ENCODE assay signal across 8 mouse cellular contexts in the genomic region with DNA sequence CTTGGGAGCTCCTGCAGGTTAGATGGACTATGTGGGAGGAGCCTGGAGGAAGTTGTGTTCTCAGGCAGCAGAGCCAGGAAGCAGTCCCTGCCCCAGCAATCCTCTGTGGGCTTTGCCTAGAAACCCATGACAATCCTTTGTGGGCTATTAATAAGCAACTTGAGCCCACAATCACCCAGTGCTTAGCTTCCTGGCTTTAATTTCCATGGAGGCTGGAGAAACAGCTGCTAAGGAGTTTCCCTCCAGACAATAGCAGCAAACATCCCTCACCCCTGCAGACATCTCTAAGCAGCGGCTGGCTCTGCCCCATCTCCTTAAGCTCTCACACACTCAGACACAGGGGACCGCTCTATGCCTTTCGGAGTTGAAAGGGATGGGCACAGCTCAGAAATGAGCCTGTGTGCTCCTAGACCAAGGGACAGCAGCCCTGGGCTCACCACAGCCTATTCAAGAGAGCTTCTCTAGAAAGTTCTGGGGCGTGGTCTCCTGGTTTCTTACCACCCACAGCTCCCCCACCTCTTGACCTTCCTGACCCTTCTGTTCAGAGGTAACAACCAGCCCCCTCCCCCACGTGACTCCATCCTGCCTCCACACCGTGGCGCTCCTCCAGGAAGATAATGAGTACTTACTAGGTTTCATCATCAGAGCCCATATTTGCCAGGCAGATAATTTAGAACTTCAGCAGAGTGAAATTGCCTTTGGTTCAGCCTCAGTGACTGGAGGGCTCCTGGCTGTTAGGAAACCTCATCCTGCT.
DNase-seq lines count a peak whose midpoint lies in the region; ATAC-seq and TF ChIP-seq lines count a peak whose summit lies in the region.

No protein-coding gene starts in this region.

- H3K9ac ChIP-seq in lung, embryonic 16.5 days (ENCODE audit: low read length), result no peak overlapping the region
- no peak overlapping the region for H3K9ac ChIP-seq in embryonic facial prominence, embryonic 12.5 days
- H3K9ac ChIP-seq in hindbrain, postnatal 0 days (replicated peaks; ENCODE audit: low read length), result no peak overlapping the region

- H3K27me3 ChIP-seq in lung, embryonic 16.5 days (ENCODE audit: control insufficient read depth, insufficient read depth, low read depth, low read length), result no peaks in the 10 kb centered on the region; the same call in 1 of the 2 replicates
- no peaks in the 10 kb centered on the region; the same call in 1 of the 2 replicates for H3K27me3 ChIP-seq in embryonic facial prominence, embryonic 12.5 days
- no peaks in the 10 kb centered on the region for H3K27me3 ChIP-seq in hindbrain, postnatal 0 days (ENCODE audit: insufficient read depth, low read length)
- H3K27me3 ChIP-seq in cerebellum, adult 2 months (ENCODE audit: control insufficient read depth, insufficient read depth, low read length), result no peaks in the 10 kb centered on the region

- no peak for TF ChIP-seq POLR2A in cerebellum, adult 2 months (IDR thresholded peaks at IDR 0.05; ENCODE audit: borderline replicate concordance, insufficient read depth, low read length)

- WGBS in lung, embryonic 16.5 days, result 19% methylated on average over 7 of the region's 7 CpGs
- WGBS in embryonic facial prominence, embryonic 12.5 days, result 5% methylated on average over 7 of the region's 7 CpGs
- 13% methylated on average over 7 of the region's 7 CpGs for WGBS in hindbrain, postnatal 0 days
- 50% methylated on average over 7 of the region's 7 CpGs for WGBS in cerebellum, adult 2 months

- DNase-seq in lung, postnatal 4 days, result no peak
- DNase-seq in hindbrain, postnatal 0 days (ENCODE audit: low spot score), result peak; percentile 35
- peak; percentile 49 for DNase-seq in retina, postnatal 1 day
- DNase-seq in layer of hippocampus, adult 2 months (ENCODE audit: low spot score in 2 of 2), result no peak
- DNase-seq in cerebellum, adult 2 months, result no peak
- DNase-seq in frontal cortex, postnatal 36 days (ENCODE audit: low spot score in 2 of 2), result no peak

- no peak overlapping the region for H3K4me2 ChIP-seq in lung, embryonic 16.5 days (ENCODE audit: low read depth, low read length)
- no peak overlapping the region for H3K4me2 ChIP-seq in embryonic facial prominence, embryonic 12.5 days (replicated peaks)
- no peak overlapping the region for H3K4me2 ChIP-seq in hindbrain, postnatal 0 days (ENCODE audit: low read depth, low read length)

- H3K4me1 ChIP-seq in lung, embryonic 16.5 days (replicated peaks; ENCODE audit: control insufficient read depth, insufficient read depth, low read length), result peaks cover 12% of the 10 kb centered on the region; the same call in 1 of the 2 replicates
- peaks cover 49% of the 10 kb centered on the region for H3K4me1 ChIP-seq in embryonic facial prominence, embryonic 12.5 days
- peaks cover 7% of the 10 kb centered on the region; the same call in 1 of the 2 replicates for H3K4me1 ChIP-seq in hindbrain, postnatal 0 days (ENCODE audit: insufficient read depth, low read length)
- H3K4me1 ChIP-seq in cerebellum, adult 2 months (ENCODE audit: control insufficient read depth, insufficient read depth, low read length), result no peaks in the 10 kb centered on the region

- TF ChIP-seq CTCF in hindbrain, postnatal 0 days (IDR thresholded peaks at IDR 0.05; ENCODE audit: low read depth), result no peak
- TF ChIP-seq CTCF in layer of hippocampus, adult 2 months (conservative IDR thresholded peaks at IDR 0.05), result no peak
- no peak for TF ChIP-seq CTCF in cerebellum, adult 2 months (IDR thresholded peaks at IDR 0.05; ENCODE audit: borderline replicate concordance, insufficient read depth, low read depth, low read length)

- no peak overlapping the region for H3K4me3 ChIP-seq in lung, embryonic 16.5 days (ENCODE audit: low read length)
- no peak overlapping the region for H3K4me3 ChIP-seq in embryonic facial prominence, embryonic 12.5 days
- H3K4me3 ChIP-seq in hindbrain, postnatal 0 days (ENCODE audit: low read length), result no peak overlapping the region
- no peak overlapping the region for H3K4me3 ChIP-seq in layer of hippocampus, adult 2 months
- no peak overlapping the region for H3K4me3 ChIP-seq in cerebellum, adult 2 months (replicated peaks; ENCODE audit: insufficient read depth, low read depth, low read length)

- no peak overlapping the region for H3K27ac ChIP-seq in lung, embryonic 16.5 days (ENCODE audit: low read length)
- peak overlapping the region; percentile 70; the same call in 1 of the 2 replicates for H3K27ac ChIP-seq in embryonic facial prominence, embryonic 12.5 days
- no peak overlapping the region for H3K27ac ChIP-seq in hindbrain, postnatal 0 days
- no peak overlapping the region for H3K27ac ChIP-seq in layer of hippocampus, adult 2 months
- no peak overlapping the region for H3K27ac ChIP-seq in cerebellum, adult 2 months (ENCODE audit: insufficient read depth, low read length)

- ATAC-seq in lung, embryonic 16.5 days (ENCODE audit: low read depth), result 0 out of 2 replicates have a peak, but pooled peaks have one; percentile 28
- 0 out of 2 replicates have a peak, but pooled peaks have one; percentile 49 for ATAC-seq in embryonic facial prominence, embryonic 12.5 days (ENCODE audit: insufficient number of reproducible peaks, insufficient read depth, low FRiP score, low TSS enrichment)
- no peak for ATAC-seq in hindbrain, postnatal 0 days

- H3K36me3 ChIP-seq in lung, embryonic 16.5 days (ENCODE audit: control insufficient read depth, insufficient read depth, low read length), result no peaks in the 10 kb centered on the region
- no peaks in the 10 kb centered on the region for H3K36me3 ChIP-seq in embryonic facial prominence, embryonic 12.5 days
- no peaks in the 10 kb centered on the region for H3K36me3 ChIP-seq in hindbrain, postnatal 0 days (ENCODE audit: insufficient read depth, low read length)

- 0 out of 2 replicates have a peak, but pooled peaks cover 3% of the 10 kb centered on the region for H3K9me3 ChIP-seq in lung, embryonic 16.5 days (ENCODE audit: control insufficient read depth, low read length)
- H3K9me3 ChIP-seq in embryonic facial prominence, embryonic 12.5 days, result no peaks in the 10 kb centered on the region
- no peaks in the 10 kb centered on the region for H3K9me3 ChIP-seq in hindbrain, postnatal 0 days (ENCODE audit: low read length)

Comparison
In these comparisons a context has a peak if more than half of its experiments do, and no peak if none do; other contexts are left out.
1. DNase-seq: peak in hindbrain, postnatal 0 days (single experiment) and retina, postnatal 1 day (single experiment); none in lung, postnatal 4 days (0 of 2), layer of hippocampus, adult 2 months (0 of 2), cerebellum, adult 2 months (0 of 2) and frontal cortex, postnatal 36 days (0 of 2).